Mouse (Mus musculus): ENCODE measurements around the gene Tcte1.

DNA sequence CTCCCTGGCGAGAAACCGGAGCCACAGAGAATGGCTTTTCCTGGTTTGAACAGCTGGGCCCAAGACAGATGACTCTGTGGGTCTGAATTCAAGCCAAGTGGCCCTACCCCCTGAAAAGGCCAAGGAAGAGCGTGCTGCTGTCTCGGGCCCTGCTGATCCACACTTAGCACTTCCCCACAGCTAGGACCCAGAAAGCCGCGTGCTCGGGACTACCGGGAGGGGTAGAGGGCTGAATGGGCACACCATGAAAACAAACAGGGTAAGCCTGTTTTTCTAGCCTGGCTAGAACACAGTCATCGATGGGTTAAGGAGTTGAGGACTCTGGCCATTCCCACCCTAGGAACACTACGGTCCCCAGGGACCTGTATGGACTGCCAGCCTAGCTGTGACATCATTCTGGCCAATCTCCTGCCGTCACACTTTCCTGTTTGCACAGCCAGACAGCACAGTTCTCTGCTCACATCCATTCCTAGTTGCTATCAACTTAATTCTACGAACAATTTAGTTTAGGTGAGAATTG lies 57.8 kb downstream of the Tcte1 start:
- TF ChIP-seq TAL1 (IDR thresholded peaks at IDR 0.05; ENCODE audit: low read length) (no peak), GATA1 (IDR thresholded peaks at IDR 0.05; ENCODE audit: low read length) (no peak)
